Mouse (Mus musculus) inflammation-experienced regulatory T-cells, adult 16 weeks (primary cell): ENCODE measurements around the gene Npr3. TPM values are rescaled to one million over a fixed set of nuclear protein-coding genes. Genes with fewer than 3 reads are reported as not detected.

Experiments used
- polyA plus RNA-seq: library from polyadenylated mRNA; unstranded; fragments of 100-300 nt; shearing (Covaris generic); gene quantifications from one replicate; pipeline ENCODE4 v1.2.1, GENCODE M21; 2017

The Npr3 gene
- not detected for polyA plus RNA-seq

GRCm38 (mm10) chr15:11906571-11907531 is at the start of gene Npr3:
Gene Npr3, minus strand, starts transcription at chr15:11907287.

Other genes with a start within 250 kb of the Npr3 start
- 546 TPM for gene Sub1, start 89.7 kb upstream of the Npr3 start, polyA plus RNA-seq
- 188 TPM for gene Zfr, start 210.5 kb upstream of the Npr3 start, polyA plus RNA-seq